Mouse (Mus musculus): ENCODE measurements around the gene AC109138.7. TPM values are rescaled to one million over a fixed set of nuclear protein-coding genes. Genes with fewer than 3 reads are reported as not detected.

AC109138.7 gene
- total RNA-seq (2017) = not detected in 2 replicates

GRCm38 (mm10) chr19:4214071-4214770 is at the start of gene AC109138.7, which contains the start of gene Clcf1:
AC109138.7 (plus strand) TSS chr19:4214357.
Clcf1 (plus strand) TSS chr19:4214238.
- peak; percentile 12 to 44; a peak in 1 of 4 replicates for ATAC-seq (replicated peaks in 1 of 2; ENCODE audit: insufficient read depth in 1 of 2, low FRiP score in 2 of 2, low TSS enrichment in 1 of 2, low read depth in 1 of 2, poor library complexity in 2 of 2, severe bottlenecking in 2 of 2)

GRCm38 (mm10) chr19:4164721-4165120 is 49.4 kb upstream of the AC109138.7 start:
- no peak for ATAC-seq (replicated peaks in 1 of 2; ENCODE audit: insufficient read depth in 1 of 2, low FRiP score in 2 of 2, low TSS enrichment in 1 of 2, low read depth in 1 of 2, poor library complexity in 2 of 2, severe bottlenecking in 2 of 2)

DNA sequence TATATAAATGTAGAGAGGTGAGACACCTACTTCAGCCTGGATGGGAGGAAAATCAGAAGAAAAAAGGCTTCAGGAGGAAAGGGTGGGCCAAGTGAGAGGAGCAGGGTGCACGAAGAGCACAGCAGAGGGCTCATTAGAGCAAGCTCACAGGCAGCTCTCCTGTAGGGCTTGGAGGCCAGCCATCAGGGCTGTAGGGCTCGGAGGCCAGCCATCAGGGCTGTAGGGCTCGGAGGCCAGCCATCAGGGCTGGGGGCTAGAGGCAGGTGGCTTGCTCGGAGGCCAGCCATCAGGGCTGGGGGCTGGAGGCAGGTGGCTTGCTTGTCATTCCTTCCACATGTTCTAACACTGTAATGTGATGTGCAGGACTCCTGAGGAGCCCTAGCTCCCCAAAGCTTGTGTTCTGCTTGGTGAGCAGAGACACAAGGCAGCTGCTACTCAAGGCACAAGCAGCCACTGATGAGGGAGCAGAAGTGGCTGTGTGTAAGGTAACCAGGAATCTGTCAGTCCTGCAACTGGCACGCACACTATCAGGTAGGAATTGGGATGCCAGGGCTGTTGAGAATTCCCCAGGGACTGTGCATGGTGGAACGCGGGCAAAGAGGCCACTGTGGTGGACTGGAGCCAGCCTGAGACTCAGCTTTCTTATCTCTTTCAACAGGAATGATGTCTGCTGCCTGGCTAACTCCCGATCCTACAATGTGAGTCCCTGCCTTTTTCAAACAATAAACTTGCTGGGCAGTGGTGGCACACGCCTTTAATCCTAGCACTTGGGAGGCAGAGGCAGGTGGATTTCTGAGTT is 47.3 kb upstream of the AC109138.7 start:
- no peak for ATAC-seq (replicated peaks in 1 of 2; ENCODE audit: insufficient read depth in 1 of 2, low FRiP score in 2 of 2, low TSS enrichment in 1 of 2, low read depth in 1 of 2, poor library complexity in 2 of 2, severe bottlenecking in 2 of 2)

GRCm38 (mm10) chr19:4169378-4169784 is 44.8 kb upstream of the AC109138.7 start:
- ATAC-seq (replicated peaks in 1 of 2; ENCODE audit: insufficient read depth in 1 of 2, low FRiP score in 2 of 2, low TSS enrichment in 1 of 2, low read depth in 1 of 2, poor library complexity in 2 of 2, severe bottlenecking in 2 of 2) = peak; percentile 91

DNA sequence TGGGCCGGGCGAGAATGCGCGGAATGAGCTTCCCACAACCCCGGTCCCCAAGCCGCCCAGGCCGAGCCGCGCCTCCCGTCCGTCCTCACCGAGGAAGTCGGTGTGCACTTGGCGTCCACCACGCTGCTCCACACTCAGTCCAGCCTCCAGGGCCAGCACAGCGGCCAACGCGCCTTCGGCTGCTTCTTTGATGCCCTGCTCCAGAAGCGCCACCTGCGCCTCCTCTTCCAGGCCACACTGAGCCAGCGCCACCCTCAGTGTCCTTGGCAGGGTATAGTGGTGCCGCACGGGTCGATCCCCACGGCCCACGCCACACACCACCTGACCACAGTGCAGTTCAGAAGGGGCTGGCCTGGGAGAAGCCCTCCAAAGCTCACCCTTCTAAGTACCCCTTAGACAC is 44.3 kb upstream of the AC109138.7 start:
- ATAC-seq (replicated peaks in 1 of 2; ENCODE audit: insufficient read depth in 1 of 2, low FRiP score in 2 of 2, low TSS enrichment in 1 of 2, low read depth in 1 of 2, poor library complexity in 2 of 2, severe bottlenecking in 2 of 2) = peak in 1 of 2 experiments; percentile 8; a peak in 1 of 4 replicates

- ATAC-seq (replicated peaks in 1 of 2; ENCODE audit: insufficient read depth in 1 of 2, low FRiP score in 2 of 2, low TSS enrichment in 1 of 2, low read depth in 1 of 2, poor library complexity in 2 of 2, severe bottlenecking in 2 of 2) = no peak
These were observed 43.3 kb upstream of the AC109138.7 start for GRCm38 (mm10) chr19:4170723-4171392.

DNA sequence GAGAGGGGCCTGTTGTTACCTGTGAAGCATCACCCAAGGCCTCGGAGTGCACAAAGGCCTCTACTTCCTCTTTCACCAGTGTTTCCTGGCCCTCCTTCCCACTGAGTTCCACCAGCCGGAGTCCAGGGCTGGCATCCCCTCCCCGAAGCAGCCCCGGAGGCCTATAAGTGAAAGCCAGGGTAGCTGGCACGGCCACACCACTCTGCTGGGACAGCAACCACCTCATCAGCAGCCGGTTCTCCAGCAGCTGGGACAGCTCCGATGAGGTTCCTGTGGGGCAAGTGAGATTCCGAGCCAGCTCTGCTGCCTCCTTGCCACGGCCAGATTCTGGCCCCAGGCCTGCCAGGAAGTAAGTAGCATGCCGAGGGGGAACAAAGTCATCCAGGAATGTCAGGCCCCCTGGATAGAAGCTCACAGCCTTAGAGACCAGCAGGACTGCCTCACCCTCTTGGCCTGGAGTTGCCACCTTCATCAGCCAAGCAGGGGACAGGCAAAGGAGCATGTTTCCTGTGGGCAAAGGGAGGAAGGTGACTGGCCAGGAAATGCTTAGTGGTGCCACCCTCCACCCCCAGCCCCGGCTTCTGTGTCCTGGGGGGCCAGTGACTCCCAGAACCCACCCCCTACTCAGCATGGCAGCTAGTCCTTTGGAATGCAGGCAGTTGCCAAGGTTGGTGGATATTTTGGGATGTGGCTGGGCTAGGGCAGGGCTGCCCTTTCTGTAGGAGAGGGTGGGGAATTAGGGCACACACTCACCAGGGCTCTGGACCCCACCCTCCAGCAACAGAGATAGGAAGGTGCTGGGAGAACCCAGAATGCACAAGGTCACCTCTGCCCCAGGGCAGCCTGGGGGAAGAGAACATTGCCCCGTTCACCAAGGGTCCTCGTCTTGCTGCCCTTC is 42.5 kb upstream of the AC109138.7 start:
- ATAC-seq (replicated peaks in 1 of 2; ENCODE audit: insufficient read depth in 1 of 2, low FRiP score in 2 of 2, low TSS enrichment in 1 of 2, low read depth in 1 of 2, poor library complexity in 2 of 2, severe bottlenecking in 2 of 2) = peak; percentile 34 to 38

DNA sequence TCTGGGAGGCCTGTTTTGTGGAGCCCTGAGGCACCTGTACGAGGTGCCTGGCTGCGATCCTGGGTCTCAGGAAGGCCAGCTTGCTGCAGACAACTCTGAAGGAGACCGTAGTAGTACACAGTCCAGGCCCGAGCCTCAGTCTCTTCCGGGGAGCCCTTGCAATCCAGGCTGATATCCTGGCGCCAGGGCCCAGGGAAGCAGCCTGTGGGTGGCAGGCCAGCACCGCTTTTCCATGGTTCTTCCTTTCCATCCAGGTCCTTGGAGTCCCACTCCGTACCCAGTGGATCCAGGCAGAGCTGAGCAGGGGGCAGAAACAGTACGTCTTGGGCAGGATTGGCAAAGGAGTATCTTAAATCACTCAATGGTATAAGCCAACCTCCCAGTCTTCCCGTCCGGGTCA is 41.2 kb upstream of the AC109138.7 start:
- no peak for ATAC-seq (replicated peaks in 1 of 2; ENCODE audit: insufficient read depth in 1 of 2, low FRiP score in 2 of 2, low TSS enrichment in 1 of 2, low read depth in 1 of 2, poor library complexity in 2 of 2, severe bottlenecking in 2 of 2)

- no peak for ATAC-seq (replicated peaks in 1 of 2; ENCODE audit: insufficient read depth in 1 of 2, low FRiP score in 2 of 2, low TSS enrichment in 1 of 2, low read depth in 1 of 2, poor library complexity in 2 of 2, severe bottlenecking in 2 of 2)
These were observed 38.7 kb upstream of the AC109138.7 start, which contains the start of gene Carns1 for GRCm38 (mm10) chr19:4175368-4175947. Carns1 (minus strand) TSS chr19:4175479.

- peak in 1 of 2 experiments; percentile 12; a peak in 1 of 4 replicates for ATAC-seq (replicated peaks in 1 of 2; ENCODE audit: insufficient read depth in 1 of 2, low FRiP score in 2 of 2, low TSS enrichment in 1 of 2, low read depth in 1 of 2, poor library complexity in 2 of 2, severe bottlenecking in 2 of 2)
These were observed 33.7 kb upstream of the AC109138.7 start for GRCm38 (mm10) chr19:4180411-4180810.

- peak; percentile 54 to 63; a peak in 3 of 4 replicates for ATAC-seq (replicated peaks in 1 of 2; ENCODE audit: insufficient read depth in 1 of 2, low FRiP score in 2 of 2, low TSS enrichment in 1 of 2, low read depth in 1 of 2, poor library complexity in 2 of 2, severe bottlenecking in 2 of 2)
These were observed 32.3 kb upstream of the AC109138.7 start for GRCm38 (mm10) chr19:4181892-4182291.

DNA sequence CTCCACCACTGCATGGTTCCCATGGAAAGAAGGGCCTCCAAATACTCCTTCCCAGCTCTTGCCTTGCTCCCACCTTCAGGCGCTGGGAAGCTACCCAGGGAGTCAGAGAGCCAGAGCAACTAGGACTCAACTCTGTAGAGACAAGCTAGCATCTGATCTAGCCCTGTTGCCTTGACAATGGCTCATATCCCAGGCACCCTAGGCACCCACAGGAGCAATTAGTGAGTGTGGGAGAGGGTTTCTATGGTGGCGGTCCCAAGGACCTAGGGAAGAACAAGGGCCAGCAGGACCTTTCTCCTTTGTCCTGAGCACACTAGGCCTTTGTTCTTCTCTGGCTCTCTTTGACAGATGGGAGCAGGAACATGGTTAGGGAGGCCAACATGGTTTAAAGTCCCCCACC is 30.5 kb upstream of the AC109138.7 start:
- no peak for ATAC-seq (replicated peaks in 1 of 2; ENCODE audit: insufficient read depth in 1 of 2, low FRiP score in 2 of 2, low TSS enrichment in 1 of 2, low read depth in 1 of 2, poor library complexity in 2 of 2, severe bottlenecking in 2 of 2)

- peak; percentile 65 to 75 for ATAC-seq (replicated peaks in 1 of 2; ENCODE audit: insufficient read depth in 1 of 2, low FRiP score in 2 of 2, low TSS enrichment in 1 of 2, low read depth in 1 of 2, poor library complexity in 2 of 2, severe bottlenecking in 2 of 2)
These were observed 28.9 kb upstream of the AC109138.7 start for GRCm38 (mm10) chr19:4184976-4185975.

DNA sequence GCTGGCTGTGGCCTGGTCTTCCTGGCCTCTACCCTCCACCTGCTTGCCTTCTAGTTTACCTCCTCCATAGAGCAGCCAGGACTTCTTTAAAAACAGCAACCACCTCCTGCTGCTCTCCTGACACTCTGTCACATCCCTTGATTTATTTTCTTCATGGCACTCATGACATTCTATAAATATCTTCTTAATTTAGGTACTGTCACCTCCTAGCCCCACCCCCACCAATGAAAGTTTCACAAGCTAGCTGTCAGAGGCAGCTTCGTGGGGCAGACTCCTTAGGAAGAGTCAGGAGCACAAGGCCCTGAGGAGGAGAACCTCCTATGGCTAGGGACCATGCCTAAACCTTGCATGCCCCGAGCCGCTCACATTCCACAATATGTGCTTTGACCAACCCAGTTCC is 26.9 kb upstream of the AC109138.7 start:
- no peak for ATAC-seq (replicated peaks in 1 of 2; ENCODE audit: insufficient read depth in 1 of 2, low FRiP score in 2 of 2, low TSS enrichment in 1 of 2, low read depth in 1 of 2, poor library complexity in 2 of 2, severe bottlenecking in 2 of 2)

DNA sequence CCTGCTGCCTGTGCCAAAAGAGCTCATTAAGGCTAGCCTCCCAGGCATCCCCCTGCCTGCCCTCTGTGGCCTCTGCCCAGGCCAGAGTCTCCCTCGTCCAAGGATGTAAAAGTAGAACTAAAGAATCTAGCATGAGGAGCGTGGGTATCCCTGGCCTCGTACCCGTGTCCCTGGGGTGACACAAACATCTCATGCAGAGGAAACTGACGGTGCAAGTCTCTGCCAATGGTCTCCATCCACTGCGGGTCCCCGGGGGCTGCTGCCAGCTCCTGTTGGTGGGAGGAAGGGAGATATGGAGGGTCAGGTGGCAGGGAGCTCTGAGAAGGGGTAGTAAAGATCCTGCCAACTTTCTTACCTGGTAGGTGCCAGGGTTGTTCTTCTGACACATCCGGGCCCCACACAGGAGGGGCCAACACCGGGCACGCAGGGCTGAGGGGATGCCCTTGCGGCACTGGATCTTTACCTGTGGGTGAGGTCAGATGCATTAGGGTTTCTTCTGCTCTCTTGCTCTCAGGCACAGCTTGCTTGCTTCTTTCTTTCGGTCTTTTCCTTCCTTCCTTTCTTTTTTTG is 25.0 kb upstream of the AC109138.7 start:
- ATAC-seq (replicated peaks in 1 of 2; ENCODE audit: insufficient read depth in 1 of 2, low FRiP score in 2 of 2, low TSS enrichment in 1 of 2, low read depth in 1 of 2, poor library complexity in 2 of 2, severe bottlenecking in 2 of 2) = no peak

Measured in hematopoietic stem cell, adult 5-6 weeks (primary cell).